Mouse (Mus musculus): Measurements from ENCODE around the gene Ctcf.

The Ctcf gene

DNA sequence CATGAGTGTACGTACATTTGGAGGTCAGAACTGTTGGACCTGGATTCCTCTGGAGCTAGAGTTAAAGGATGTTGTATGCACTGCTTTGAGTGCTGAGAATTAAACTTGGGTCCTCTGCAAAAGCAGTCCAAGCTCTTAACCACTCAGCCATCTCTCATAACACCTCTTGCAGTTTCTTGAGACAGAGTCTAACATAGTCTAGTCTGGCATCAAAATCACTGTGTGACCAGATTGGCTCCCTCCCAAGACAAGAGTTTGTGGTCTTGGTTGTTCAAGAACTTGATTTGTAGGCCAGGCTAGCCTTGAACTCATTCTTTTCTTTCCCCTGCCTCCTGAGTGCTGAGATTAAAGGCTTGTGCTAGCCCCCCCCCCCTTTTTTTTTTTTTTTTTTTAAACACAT is 12.6 kb downstream of the Ctcf start:
- no peak for DNase-seq (ENCODE audit: low spot score in 2 of 2)

DNA sequence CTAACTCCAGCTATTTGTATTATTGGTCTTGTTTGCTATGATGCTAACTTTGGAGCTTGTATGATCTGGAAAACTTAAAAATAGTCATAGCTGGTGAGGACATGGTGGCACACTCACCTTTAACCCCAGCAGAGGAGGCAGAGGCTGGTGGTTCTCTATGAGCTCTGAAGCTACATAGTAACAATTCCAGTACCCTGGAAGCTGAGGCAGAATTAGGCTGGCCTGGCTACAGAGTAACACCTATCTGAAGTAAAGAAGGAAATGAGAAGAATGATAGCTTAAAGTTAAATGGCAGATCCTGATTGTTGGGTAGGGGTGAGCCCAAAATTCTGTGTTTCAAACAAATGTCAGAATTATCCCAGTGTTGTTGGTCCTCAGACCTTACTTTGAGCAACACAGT is 21.3 kb downstream of the Ctcf start:
- no peak for DNase-seq (ENCODE audit: low spot score in 2 of 2)

DNA sequence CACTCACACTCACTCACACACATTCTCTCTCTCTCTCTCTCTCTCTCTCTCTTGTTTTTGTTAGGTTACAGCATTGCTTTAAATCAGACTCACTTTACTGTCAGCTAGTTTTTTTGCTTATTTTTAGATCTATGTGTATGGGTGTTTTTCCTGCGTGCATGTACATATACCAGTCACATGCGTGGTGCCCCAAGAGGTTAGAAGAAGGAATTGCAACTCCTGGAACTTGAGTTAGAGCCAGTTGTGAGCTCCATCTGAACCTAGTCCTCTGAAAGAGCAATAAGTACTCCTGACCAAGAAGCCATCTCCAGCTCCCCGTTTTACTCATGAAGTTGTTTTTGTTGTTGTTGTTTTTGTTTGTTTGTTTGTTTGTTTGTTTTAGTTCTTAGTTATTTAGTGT is 24.8 kb downstream of the Ctcf start:
- peak in 1 of 2 experiments; percentile 20 for DNase-seq (ENCODE audit: low spot score in 2 of 2)

DNA sequence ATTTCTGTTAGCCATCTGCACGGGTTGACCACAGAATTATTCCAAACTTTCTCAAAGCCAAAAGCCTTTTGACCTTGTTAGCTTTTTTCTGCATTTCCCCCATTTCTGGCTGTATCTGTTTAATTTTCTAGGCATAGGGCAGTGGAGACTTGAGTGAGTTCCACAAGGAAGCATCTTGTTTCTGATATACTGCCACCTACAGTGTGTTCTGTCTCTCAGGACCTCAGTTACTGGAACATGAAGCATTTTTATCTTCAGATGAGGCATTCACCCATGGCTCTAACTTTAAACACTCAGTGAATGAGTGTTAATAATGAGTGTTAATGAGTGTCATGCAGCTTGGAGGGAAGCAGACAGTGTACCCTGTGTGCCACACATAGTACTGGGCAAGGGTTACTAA is 41.5 kb downstream of the Ctcf start:
- no peak for DNase-seq (ENCODE audit: low spot score in 2 of 2)

DNA sequence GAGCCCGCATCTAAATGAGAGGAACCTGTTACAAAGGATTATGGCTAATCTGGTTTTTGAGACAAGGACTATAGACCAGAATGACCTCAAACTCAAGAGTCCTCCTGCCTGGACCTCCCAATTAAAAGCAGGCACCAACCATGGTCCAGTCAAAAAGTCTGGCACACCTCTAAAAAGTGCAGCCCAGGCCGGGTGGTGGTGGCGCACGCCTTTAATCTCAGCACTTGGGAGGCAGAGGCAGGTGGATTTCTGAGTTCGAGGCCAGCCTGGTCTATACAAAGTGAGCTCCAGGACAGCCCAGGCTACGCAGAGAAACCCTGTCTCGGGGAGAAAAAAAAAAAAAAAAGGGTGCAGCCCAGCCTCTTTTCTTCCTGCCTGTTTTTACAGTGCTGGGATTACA is 49.0 kb downstream of the Ctcf start:
- no peak for DNase-seq (ENCODE audit: low spot score in 2 of 2)

DNA sequence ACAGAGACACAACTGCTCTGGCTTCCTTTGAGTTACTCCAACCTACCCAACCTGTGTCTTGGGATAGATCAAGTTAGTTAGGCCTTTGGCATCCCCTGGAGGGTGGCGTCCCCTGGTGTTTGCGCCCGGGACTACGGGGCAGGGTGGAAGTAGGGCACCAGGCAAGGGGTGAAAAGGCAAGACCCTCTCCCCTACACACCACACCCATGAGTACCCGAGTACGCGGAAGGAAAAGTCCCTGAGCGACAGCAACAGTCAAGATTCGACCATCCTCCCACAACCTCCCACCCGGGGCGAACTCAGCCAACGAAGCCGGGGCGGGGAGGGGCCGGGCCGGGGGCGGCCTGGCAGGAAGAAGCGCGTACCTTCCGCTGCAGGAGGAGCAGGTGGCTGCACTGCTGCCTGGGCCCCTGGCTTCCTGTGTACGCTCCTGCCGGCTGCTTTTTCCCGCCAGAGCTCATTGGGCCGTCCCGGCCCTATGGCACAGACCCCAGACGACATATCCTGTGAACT is 49.5 kb downstream of the Ctcf start, which contains the start of gene Carmil2:
Gene Carmil2, plus strand, starts transcription at position 479 of the 513 bp plus-strand sequence.
- no peak for DNase-seq (ENCODE audit: low spot score in 2 of 2)

DNA sequence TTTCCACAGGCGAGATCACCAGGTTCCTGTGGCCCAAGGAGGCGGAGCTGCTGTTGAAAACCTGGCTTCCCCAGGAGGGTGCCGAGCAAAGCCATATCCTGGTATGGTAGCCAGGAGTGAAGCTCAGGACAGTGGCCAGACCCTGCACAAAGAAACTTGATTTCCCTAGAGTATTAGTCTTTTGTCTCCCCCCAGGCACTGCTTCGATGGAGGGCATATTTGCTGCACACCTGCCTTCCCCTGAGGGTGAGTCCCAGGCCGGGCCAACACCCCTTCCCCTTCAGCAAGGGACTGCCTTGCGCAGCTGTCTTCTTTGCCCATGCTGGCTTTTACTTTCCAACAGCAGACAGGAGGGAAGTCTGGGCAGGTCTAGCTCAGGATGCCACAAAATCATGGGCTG is 50.2 kb downstream of the Ctcf start:
- no peak for DNase-seq (ENCODE audit: low spot score in 2 of 2)

DNA sequence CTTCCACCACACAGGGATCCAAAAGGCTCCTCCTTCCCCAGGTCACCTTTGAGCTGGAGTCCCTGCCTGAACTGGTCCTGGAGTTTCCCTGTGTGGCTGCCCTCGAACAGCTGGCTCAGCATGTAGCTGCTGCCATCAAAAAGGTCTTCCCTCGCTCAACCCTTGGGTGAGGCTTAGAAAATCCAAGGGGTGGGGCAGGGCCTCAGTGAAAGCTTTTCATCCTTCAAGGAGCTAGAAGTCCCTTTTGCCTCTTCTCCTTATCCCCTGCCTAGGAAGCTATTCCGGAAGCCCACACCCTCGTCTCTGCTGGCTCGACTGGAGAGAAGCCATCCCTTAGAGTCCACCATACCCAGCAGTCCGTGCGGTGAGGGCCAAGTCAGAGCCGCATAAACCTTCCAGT is 51.1 kb downstream of the Ctcf start:
- no peak for DNase-seq (ENCODE audit: low spot score in 2 of 2)

DNA sequence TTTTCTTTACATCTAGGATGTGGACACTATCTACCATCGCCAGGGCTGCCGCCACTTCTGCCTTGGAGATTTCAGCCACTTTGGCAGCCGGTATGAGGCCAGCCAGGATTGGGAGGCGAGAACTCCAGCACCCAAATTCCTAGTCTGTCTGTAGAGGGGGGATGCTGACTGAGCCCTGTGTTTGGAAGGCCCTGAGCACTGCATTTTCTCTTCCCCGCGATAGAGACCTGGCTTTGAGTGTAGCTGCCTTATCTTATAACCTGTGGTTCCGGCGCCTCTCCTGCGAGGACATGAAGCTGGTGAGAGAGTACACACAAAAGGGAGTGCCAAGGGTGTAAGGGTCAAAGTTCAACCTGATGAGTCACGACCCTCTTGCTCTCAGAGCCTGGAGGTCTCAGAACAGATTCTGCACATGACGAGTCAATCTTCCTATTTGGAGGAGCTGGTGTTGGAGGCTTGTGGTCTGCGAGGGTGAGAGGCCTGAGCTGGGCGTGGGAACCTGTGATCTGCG is 51.9 kb downstream of the Ctcf start:
- DNase-seq (ENCODE audit: low spot score in 2 of 2), result no peak

DNA sequence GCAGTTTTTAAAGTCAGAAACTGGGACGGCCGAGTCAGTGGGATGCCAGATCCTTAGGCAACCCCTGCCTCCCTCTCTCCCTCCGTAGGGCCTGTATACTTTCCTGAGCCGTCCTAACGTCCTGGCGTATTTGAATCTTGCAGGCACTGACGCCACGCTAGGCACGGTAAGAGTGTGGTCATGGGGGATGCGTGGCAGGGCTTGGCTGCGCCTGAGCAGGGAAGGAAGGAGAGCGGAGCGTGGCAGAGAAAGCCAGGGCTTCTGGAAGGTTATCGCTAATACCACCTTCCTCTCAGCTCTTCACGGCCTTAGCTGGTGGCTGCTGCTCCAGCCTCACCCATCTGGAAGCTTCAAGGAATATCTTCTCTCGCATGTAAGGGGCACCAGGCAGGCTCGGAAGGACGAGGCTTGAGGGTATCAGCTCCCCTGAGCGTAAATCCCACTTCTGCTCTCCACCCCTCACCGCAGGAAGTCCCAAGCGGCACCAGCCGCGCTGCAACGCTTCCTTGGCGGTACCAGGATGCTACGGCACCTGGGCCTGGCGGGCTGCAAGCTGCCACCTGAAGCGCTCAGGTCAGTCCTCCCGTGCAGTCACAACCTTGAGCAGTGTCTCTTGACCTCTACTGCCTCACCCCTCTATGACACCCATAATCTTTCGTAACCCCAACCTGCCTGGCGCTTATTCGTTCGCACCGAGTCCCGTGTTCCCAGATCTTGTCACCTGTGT is 53.1 kb downstream of the Ctcf start:
- no peak for DNase-seq (ENCODE audit: low spot score in 2 of 2)

DNA sequence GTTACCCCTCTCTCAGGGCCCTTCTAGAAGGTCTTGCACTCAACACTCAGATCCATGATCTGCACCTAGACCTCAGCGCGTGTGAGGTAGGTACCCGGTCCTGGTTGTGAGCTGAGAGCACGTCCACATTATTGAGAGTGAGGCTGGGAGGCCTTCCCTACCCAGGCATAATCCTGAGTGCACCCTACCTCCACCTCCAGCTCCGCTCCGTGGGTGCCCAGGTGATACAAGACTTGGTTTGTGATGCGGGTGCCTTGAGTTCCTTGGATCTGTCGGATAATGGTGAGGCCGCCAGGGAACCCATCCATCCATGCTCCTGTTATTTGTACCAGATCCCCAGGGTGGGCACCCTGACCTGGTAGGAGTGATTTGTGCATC is 53.6 kb downstream of the Ctcf start:
- DNase-seq (ENCODE audit: low spot score in 2 of 2), result no peak

DNA sequence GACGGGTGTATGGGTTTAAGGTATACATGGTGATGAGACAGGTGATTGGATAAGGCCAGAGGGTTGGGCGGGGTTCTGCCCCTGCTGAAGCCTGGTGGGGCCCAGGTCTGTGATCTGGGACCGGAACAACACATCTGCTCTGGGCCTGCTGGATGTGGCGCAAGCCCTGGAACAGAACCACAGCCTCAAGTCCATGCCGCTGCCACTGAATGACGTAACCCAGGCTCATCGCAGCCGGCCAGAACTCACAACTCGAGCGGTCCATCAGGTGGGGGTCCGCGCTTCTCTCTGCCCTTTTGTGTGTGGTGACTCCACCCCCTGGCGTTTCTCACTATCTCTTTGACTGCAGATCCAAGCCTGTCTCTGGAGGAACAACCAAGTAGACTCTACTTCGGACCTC is 54.6 kb downstream of the Ctcf start:
- DNase-seq (ENCODE audit: low spot score in 2 of 2), result no peak

DNA sequence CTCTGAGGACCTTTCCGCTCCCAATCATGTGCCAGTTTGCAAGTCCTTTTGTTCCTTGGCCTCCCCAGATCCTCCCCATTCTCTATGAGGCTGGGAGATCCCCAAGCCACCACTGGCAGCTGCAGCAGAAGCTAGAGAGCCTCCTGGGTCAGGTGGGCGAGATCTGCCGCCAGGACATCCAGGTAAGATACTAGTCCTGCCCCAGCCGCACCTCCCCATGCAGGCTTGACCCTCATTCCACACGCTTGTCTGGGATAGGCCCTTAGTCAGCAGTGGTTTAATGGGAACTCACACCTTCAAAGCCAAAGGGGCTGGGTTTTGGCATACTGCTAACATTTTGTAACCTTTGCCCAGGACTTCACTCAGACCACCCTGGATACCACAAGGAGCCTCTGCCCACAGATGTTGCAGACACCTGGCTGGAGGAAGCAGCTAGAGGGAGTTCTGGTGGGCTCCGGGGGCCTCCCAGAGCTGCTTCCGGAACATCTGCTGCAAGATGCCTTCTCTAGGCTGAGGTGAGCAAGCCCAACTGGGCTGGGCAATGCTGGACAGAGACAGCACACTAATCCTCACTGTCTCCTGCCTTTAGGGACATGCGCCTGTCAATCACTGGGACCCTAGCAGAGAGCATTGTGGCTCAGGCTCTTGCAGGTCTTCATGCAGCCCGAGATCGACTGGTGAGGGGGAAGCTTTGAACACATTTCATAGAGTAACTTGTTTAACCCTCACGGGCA is 56.2 kb downstream of the Ctcf start:
- no peak for DNase-seq (ENCODE audit: low spot score in 2 of 2)

DNA sequence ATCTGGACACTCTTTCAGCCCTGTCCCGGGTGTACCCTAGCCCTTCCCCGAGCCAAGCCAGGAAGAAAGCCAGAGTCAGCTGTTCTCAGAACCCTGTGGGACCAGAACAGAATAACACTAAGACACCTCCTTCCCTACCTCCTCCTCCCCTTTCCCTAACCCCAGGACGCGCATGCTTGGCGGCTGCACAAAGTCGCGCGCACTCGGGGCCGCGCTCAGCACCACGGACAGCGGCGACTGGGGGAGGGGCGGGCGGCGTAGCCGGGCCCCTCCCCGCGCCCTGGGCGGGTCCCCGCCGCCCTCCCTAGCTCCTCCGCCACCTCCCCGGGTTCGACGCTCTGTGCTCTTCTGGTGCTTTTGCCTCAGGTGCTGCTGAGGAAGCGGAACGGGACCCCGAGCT is 57.3 kb downstream of the Ctcf start:
- DNase-seq (ENCODE audit: low spot score in 2 of 2), result peak; percentile 72 to 76

DNA sequence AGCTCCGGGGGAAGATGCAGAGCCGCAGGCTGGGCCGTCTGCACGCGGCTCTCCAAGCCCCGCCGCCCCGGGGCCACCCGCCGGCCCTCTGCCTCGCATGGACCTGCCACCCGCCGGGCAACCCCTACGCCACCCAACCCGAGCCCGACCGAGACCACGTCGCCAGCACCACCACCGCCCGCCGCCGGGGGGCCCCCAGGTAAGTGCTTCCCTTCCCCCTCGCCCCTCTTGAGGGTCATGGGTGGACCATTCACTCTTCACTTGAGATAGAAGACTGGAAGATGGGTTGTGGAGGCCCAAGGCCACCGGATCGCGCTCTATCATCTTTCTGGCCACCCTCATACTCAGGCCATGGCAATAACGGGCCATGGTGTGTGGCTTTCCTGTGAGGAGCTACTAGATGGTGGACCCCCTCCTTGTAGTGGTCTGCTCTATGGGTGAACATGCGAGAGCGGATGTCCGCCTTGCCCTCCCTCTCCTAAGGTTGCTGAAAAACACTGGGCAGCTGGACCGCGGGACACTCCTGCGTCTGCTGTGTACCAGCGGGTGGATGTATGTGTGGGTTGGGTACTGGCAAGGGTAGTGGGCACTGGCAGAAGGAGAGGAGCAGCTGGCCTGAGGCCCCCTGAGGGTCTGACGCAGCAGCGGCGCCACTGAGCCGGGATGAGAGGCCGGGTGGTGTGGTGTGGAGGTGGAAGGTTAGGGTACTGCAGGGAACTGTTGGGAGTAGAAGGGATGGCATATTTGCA is 57.9 kb downstream of the Ctcf start:
- DNase-seq (ENCODE audit: low spot score in 2 of 2), result peak; percentile 46 to 49

DNA sequence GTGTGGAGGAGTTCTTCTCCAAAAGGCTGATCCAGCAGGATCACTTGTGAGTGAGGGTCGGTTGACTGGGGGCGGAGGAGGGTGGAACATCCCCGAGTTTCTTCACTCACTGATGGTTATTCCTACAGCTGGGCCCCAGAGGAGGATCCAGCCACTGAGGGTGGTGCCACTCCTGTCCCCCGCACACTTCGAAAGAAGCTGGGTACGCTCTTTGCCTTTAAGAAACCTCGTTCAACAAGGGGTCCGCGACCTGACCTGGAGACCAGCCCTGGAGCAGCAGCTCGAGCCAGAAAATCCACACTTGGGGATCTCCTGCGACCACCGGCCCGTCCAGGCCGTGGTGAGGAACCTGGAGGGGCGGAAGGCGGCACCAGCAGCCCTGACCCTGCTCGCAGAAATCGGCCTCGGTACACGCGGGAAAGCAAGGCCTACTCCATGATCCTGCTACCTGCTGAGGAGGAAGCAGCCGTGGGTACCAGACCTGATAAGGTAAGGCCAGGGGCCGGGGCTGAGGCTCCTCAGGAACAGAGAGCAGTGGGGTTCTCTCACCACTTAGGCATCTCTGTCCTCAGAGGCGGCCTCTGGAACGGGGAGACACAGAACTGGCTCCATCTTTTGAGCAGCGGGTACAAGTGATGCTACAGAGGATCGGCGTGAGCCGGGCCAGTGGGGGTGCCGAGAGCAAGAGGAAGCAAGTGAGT is 58.9 kb downstream of the Ctcf start:
- DNase-seq (ENCODE audit: low spot score in 2 of 2), result no peak

DNA sequence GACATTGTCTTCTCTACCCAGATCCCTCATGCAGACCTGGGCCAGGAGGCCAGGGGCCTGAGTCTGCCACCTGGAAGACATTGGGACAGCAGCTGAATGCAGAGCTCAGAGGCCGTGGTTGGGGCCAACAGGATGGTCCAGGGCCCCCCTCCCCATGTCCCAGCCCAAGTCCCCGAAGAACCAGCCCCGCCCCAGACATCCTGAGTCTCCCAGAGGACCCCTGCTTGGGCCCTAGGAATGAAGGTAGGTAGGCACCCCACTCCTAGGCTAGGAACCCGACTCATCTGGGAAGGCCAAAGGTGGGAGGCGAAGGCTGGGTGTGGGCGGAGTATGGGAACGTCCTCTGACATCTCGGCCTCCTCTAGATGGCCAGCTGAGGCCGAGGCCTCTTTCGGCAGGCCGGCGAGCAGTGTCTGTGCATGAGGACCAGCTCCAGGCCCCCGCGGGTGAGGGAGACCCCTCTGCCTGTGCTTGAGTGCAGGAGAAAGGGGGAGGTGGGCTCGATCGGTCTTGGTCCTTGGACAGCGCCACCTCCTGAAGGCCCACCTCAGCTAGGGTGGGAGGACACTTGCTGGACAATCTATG is 60.9 kb downstream of the Ctcf start:
- no peak for DNase-seq (ENCODE audit: low spot score in 2 of 2)

DNA sequence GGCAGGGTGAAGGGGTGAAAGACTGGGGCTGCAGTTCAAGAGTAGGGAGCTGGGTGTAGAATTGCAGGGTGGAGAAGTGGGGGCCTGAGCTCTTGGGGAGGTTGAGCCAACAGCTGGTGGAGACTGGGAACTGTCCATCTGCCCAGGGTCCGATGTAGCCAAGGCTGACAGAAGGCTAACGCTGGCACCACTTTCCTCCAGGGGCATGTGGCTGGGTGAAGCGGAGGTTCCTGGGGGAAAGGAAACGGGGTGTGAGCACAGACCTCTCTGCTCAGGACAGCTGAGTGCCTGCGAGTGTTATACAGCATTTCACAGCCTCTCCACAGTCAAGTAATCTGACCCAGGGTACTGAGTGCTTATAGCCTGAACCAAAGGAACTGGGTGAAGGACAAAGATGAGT is 62.4 kb downstream of the Ctcf start:
- no peak for DNase-seq (ENCODE audit: low spot score in 2 of 2)

DNA sequence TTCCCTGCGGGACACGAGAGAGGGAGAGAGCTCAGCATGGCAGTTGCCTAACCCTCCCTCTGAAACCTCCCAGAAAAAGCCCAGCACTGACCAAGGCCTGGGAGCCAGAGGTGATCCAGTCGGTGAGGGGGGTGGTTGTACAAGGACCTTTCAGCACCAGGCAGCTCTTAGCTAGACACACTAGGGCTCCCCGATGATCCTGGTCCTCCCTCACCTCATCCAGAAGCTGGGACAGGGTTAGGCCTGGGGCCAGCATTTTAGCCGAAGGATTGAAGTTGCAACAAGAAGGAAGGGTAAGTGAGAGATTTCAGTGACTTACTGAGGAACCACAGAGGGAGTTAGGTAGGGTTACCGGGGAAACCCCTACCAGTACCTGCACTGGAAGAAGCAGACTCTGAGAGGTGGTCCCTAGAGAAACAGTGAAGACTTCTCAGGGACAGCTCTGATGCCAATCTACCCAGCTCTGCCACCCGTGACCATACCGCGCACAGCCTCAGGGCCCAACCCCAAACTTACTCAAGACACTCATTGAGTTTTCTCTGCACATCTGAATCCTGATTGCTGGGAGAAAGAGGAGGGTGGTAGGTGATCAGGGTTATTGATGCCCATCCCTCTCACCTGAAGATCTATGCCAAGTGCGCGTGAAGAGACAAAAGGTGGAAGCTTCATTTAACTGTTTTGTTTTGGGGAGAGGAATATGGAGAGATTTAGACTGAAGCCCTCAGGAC is 63.3 kb downstream of the Ctcf start:
- DNase-seq (ENCODE audit: low spot score in 2 of 2), result no peak

DNA sequence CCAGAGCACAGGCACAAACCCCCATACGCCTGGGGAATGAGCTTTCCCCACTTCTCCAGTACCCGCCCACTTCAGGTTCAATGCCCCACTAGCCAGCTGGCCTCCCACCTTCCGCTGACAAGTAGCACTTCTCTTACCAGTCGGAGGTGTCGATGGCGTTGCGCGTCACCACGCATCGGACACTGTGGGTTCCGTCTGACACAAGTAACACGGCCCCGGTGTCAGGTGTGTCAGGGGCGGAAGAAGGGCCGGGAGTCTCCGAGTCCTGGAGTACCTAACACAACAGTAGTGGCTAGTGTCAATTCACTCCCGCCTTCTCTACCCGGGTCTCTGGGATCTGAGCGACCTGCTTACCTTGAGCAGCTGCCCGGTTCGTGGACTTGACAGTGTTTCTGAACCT is 64.2 kb downstream of the Ctcf start:
- DNase-seq (ENCODE audit: low spot score in 2 of 2), result peak; percentile 70 to 80

All from frontal cortex, postnatal 36 days (tissue).